Mouse (Mus musculus): ENCODE results near the gene Nyap1.

- TF ChIP-seq POLR2A (IDR thresholded peaks at IDR 0.05; ENCODE audit: borderline replicate concordance, extremely low read depth, low read depth, low read length) (no peak), CTCF (IDR thresholded peaks at IDR 0.05; ENCODE audit: insufficient read depth, low read length) (no peak)
These were observed 55.8 kb downstream of the Nyap1 start for GRCm38 (mm10) chr5:137685653-137686052.

All from lung, adult 2 months (tissue).